Mouse (Mus musculus) layer of hippocampus, postnatal 36 days (tissue): ENCODE results near the gene Arl5c. TPM values are rescaled to one million over a fixed set of nuclear protein-coding genes. Genes with fewer than 3 reads are reported as not detected.
"Not testable (repeated sequence)": the region's sequence is repeated elsewhere in the genome, so short reads cannot be mapped to it uniquely, and the experiment has no call there.

Experiments used
- DNase-seq, 2 experiments: peaks; one replicate each; pipeline ENCODE4 v3.0.0; 2022
- microRNA-seq, 2 experiments: library from miRNA; unstranded; fragments of <30 nt; microRNA quantifications; one replicate each; pipeline ENCODE4 v1.2.0; 2021
- total RNA-seq, 2 experiments: library from RNA; stranded (reverse); gene quantifications; 2 replicates each; pipeline ENCODE4 v1.2.3; 2021

Gene Arl5c
- total RNA-seq, 2 experiments from 2014 or later: 1.0 to 1.1 TPM

GRCm38 (mm10) chr11:97958641-97959299 is 37.2 kb downstream of the Arl5c start:
- no peak for DNase-seq

GRCm38 (mm10) chr11:97956905-97957560 is 38.9 kb downstream of the Arl5c start:
- DNase-seq: no peak

- no peak for DNase-seq
Observed at GRCm38 (mm10) chr11:97955915-97956314, 40.1 kb downstream of the Arl5c start.

- no peak for DNase-seq
Observed at GRCm38 (mm10) chr11:97955146-97955902, 40.7 kb downstream of the Arl5c start.

- DNase-seq: no peak
Observed at GRCm38 (mm10) chr11:97954469-97955141, 41.4 kb downstream of the Arl5c start.

- DNase-seq: no peak
Observed at GRCm38 (mm10) chr11:97953939-97954275, 42.1 kb downstream of the Arl5c start.

- no peak for DNase-seq
Observed at GRCm38 (mm10) chr11:97953179-97953938, 42.6 kb downstream of the Arl5c start.

GRCm38 (mm10) chr11:97952367-97953006 is 43.5 kb downstream of the Arl5c start:
- DNase-seq: no peak

GRCm38 (mm10) chr11:97949703-97950475 is 46.1 kb downstream of the Arl5c start:
- DNase-seq: no peak

- no peak for DNase-seq
Observed at GRCm38 (mm10) chr11:97947426-97947825, 48.6 kb downstream of the Arl5c start.

- DNase-seq: not testable (repeated sequence)
Observed at GRCm38 (mm10) chr11:97945738-97946289, 50.2 kb downstream of the Arl5c start.

GRCm38 (mm10) chr11:97945031-97945430 is 51.0 kb downstream of the Arl5c start:
- DNase-seq: no peak

GRCm38 (mm10) chr11:97943256-97943655 is 52.7 kb downstream of the Arl5c start:
- no peak for DNase-seq

- no peak for DNase-seq
Observed at GRCm38 (mm10) chr11:97942420-97943111, 53.4 kb downstream of the Arl5c start.

Small RNA genes lying within 50 kb of the gene (microRNA-seq; reads per million reads assigned to microRNA genes)
- gene Gm22461 (0 reads per million in 2 experiments), gene Gm27597 (0 reads per million in 2 experiments)

Other genes starting within 250 kb of the Arl5c start
- 10 to 100 TPM; 19.5 to 19.8 TPM for gene Cwc25, start 229.6 kb downstream of the Arl5c start, total RNA-seq
- 1 to 10 TPM in 1 of 2 experiments, under 1 TPM in 1; 0.60 to 1.3 TPM for gene 1700001P01Rik, start 220.3 kb downstream of the Arl5c start, total RNA-seq
- gene Rpl23, start 213.7 kb downstream of the Arl5c start, total RNA-seq: 100 to 1,000 TPM; 355 TPM
- 10 to 100 TPM; 98.0 to 98.2 TPM for gene Lasp1, start 197.2 kb downstream of the Arl5c start, total RNA-seq
- 10 to 100 TPM; 67.5 to 68.4 TPM for gene B230217C12Rik, start 155.4 kb downstream of the Arl5c start, total RNA-seq
- 1 to 10 TPM; 1.5 to 2.1 TPM for gene Fbxo47, start 112.0 kb downstream of the Arl5c start, total RNA-seq
- 10 to 100 TPM in 1 of 2 experiments, 1 to 10 TPM in 1; 8.2 to 10.0 TPM for gene Plxdc1, start 9.7 kb downstream of the Arl5c start, total RNA-seq
- 100 to 1,000 TPM; 135 TPM for gene Cacnb1, start 26.9 kb upstream of the Arl5c start, total RNA-seq
- gene Rpl19, start 30.5 kb upstream of the Arl5c start, total RNA-seq: 100 to 1,000 TPM; 586 to 604 TPM
- 10 to 100 TPM; 46.5 to 56.2 TPM for gene Stac2, start 57.3 kb upstream of the Arl5c start, total RNA-seq
- 10 to 100 TPM; 36.5 TPM for gene Fbxl20, start 154.2 kb upstream of the Arl5c start, total RNA-seq
- 10 to 100 TPM; 53.8 to 55.9 TPM for gene Med1, start 197.1 kb upstream of the Arl5c start, total RNA-seq
- 10 to 100 TPM; 40.9 to 41.1 TPM for gene Cdk12, start 206.9 kb upstream of the Arl5c start, total RNA-seq